Mouse (Mus musculus) olfactory bulb, adult 2 months (tissue): ENCODE measurements around the gene Dcdc2a.

Experiments
- CTCF ChIP-seq: fragments of 200-500 bp; IDR thresholded peaks from 2 replicates; pipeline ENCODE4 v1.5.1; 2012; ENCODE audit warnings: low read depth, mild to moderate bottlenecking, low read length, moderate library complexity; ENCODE audit not compliant: insufficient read depth
- POLR2A ChIP-seq: fragments of 200-500 bp; IDR thresholded peaks from 2 replicates; pipeline ENCODE4 v1.6.1; 2012; ENCODE audit warnings: mild to moderate bottlenecking, low read depth, low read length, moderate library complexity; ENCODE audit not compliant: insufficient read depth

DNA sequence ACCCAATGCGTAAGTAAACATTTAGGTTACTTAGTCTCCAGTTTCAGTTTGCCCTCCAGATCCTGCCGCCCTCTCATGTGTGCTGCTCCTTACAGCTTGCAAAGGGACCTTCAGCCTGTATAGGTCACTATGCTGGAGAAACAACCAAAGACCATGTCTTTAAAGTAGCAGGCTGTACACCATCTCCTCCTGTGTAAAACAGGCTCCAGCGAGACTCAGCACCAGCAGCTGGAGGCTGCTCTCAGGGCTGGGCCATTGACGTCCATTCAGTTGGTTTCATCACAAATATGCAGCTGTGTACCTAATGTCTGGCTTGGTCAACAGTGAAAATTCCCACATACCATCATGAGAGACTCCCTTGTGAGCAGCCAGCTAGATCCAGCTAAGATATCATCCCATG is 14.0 kb downstream of the Dcdc2a start:
- TF ChIP-seq CTCF (no peak), POLR2A (no peak)
